Mouse (Mus musculus) limb, embryonic 13.5 days (tissue): Measurements from ENCODE around the gene Thra. TPM values are rescaled to one million over a fixed set of nuclear protein-coding genes. Genes with fewer than 3 reads are reported as not detected.

ENCODE experiments used
- ATAC-seq: fragments of 200-750 bp; cut with Nextera tagmentation; 2 replicates; pipeline ENCODE4 v1.8.0; 2017; ENCODE audit warnings: low read depth, moderate number of reproducible peaks, moderate TSS enrichment; ENCODE audit not compliant: low FRiP score
- H3K27ac ChIP-seq: fragments of 300-500 bp; sonication (generic); 2 replicates; pipeline ENCODE4 v1.5.1; 2015; ENCODE audit warnings: inconsistent platforms, mild to moderate bottlenecking, moderate library complexity
- H3K27me3 ChIP-seq: fragments of 300-500 bp; sonication (generic); 2 replicates; pipeline ENCODE4 v1.6.1; 2015; ENCODE audit warnings: mild to moderate bottlenecking, inconsistent platforms
- H3K36me3 ChIP-seq: fragments of 300-500 bp; sonication (generic); 2 replicates; pipeline ENCODE4 v1.6.1; 2015; ENCODE audit warnings: inconsistent platforms, mild to moderate bottlenecking, moderate library complexity
- H3K4me1 ChIP-seq: fragments of 300-500 bp; sonication (generic); 2 replicates; pipeline ENCODE4 v1.6.1; 2015; ENCODE audit warnings: inconsistent platforms
- H3K4me2 ChIP-seq: fragments of 300-500 bp; sonication (generic); replicated peaks from 2 replicates; pipeline ENCODE4 v1.6.1; 2015; ENCODE audit warnings: inconsistent platforms, mild to moderate bottlenecking, moderate library complexity
- H3K4me3 ChIP-seq: fragments of 300-500 bp; sonication (generic); 2 replicates; pipeline ENCODE4 v1.5.1; 2015; ENCODE audit warnings: moderate library complexity, mild to moderate bottlenecking, inconsistent platforms
- H3K9ac ChIP-seq: fragments of 300-500 bp; sonication (generic); 2 replicates; pipeline ENCODE4 v1.6.1; 2015; ENCODE audit warnings: mild to moderate bottlenecking, inconsistent platforms
- H3K9me3 ChIP-seq: fragments of 300-500 bp; sonication (generic); 2 replicates; pipeline ENCODE4 v1.6.1; 2016; ENCODE audit warnings: inconsistent platforms
- WGBS: fragments of 180-500 bp; shearing (Covaris S2); methylation state at CpG from one replicate; pipeline ENCODE4 v1.1.7; 2015; 5-methylcytosine and 5-hydroxymethylcytosine counted together
- polyA plus RNA-seq: library from polyadenylated mRNA; unstranded; fragments of >200 nt; fragmentation: Nextera tagmentation; extraction: Ambion mirVana; gene quantifications from 2 replicates; pipeline ENCODE4 v1.2.1, GENCODE M21; 2015

Thra gene
- polyA plus RNA-seq, 1 experiment from 2014 or later: 34.3 TPM

- Histone ChIP-seq H3K27ac (no peak overlapping the region), H3K36me3 (peaks cover 78% of the 10 kb centered on the region), H3K9me3 (no peaks in the 10 kb centered on the region), H3K4me3 (no peak overlapping the region), H3K27me3 (no peaks in the 10 kb centered on the region), H3K9ac (no peak overlapping the region), H3K4me2 (no peak overlapping the region), H3K4me1 (peaks cover 28% of the 10 kb centered on the region)
- ATAC-seq: peak; percentile 33; the same call in 1 of the 2 replicates
- WGBS: 69% methylated on average over 17 of the region's 17 CpGs
Observed at GRCm38 (mm10) chr11:98762756-98763501, 22.5 kb downstream of the Thra start.

- no peak overlapping the region for H3K4me2 ChIP-seq
- no peak overlapping the region for H3K27ac ChIP-seq
- H3K36me3 ChIP-seq: peaks cover 77% of the 10 kb centered on the region
- H3K4me3 ChIP-seq: no peak overlapping the region
- H3K9me3 ChIP-seq: no peaks in the 10 kb centered on the region
- peaks cover 34% of the 10 kb centered on the region for H3K4me1 ChIP-seq
- WGBS: 89% methylated on average over 8 of the region's 8 CpGs
- no peak for ATAC-seq
- no peaks in the 10 kb centered on the region for H3K27me3 ChIP-seq
- no peak overlapping the region for H3K9ac ChIP-seq
Observed at GRCm38 (mm10) chr11:98763502-98763861, 23.0 kb downstream of the Thra start.

GRCm38 (mm10) chr11:98764091-98764490 lies 23.7 kb downstream of the Thra start:
- H3K4me2 ChIP-seq: no peak overlapping the region
- no peak overlapping the region for H3K27ac ChIP-seq
- H3K4me3 ChIP-seq: no peak overlapping the region
- 82% methylated on average over 18 of the region's 18 CpGs for WGBS
- no peak overlapping the region for H3K9ac ChIP-seq
- H3K36me3 ChIP-seq: peaks cover 77% of the 10 kb centered on the region
- ATAC-seq: no peak
- H3K9me3 ChIP-seq: no peaks in the 10 kb centered on the region
- peaks cover 36% of the 10 kb centered on the region for H3K4me1 ChIP-seq
- no peaks in the 10 kb centered on the region for H3K27me3 ChIP-seq

- Histone ChIP-seq H3K4me1 (peaks cover 36% of the 10 kb centered on the region), H3K36me3 (peaks cover 78% of the 10 kb centered on the region)
Observed at GRCm38 (mm10) chr11:98764746-98765145, 24.3 kb downstream of the Thra start.

GRCm38 (mm10) chr11:98765421-98766309 lies 25.2 kb downstream of the Thra start:
- Histone ChIP-seq H3K27ac (no peak overlapping the region; the same call in 1 of the 2 replicates), H3K9ac (no peak overlapping the region; the same call in 1 of the 2 replicates), H3K9me3 (no peaks in the 10 kb centered on the region), H3K36me3 (peaks cover 80% of the 10 kb centered on the region), H3K27me3 (no peaks in the 10 kb centered on the region), H3K4me2 (no peak overlapping the region), H3K4me1 (peaks cover 36% of the 10 kb centered on the region), H3K4me3 (no peak overlapping the region)
- 60% methylated on average over 7 of the region's 9 CpGs for WGBS
- ATAC-seq: no peak

More at GRCm38 (mm10) chr11:98764746-98765145, 24.3 kb downstream of the Thra start:
- Histone ChIP-seq H3K4me3 (no peak overlapping the region), H3K27ac (no peak overlapping the region), H3K27me3 (no peaks in the 10 kb centered on the region), H3K9ac (no peak overlapping the region), H3K9me3 (no peaks in the 10 kb centered on the region), H3K4me2 (no peak overlapping the region)
- no peak for ATAC-seq

GRCm38 (mm10) chr11:98766346-98766745 lies 25.9 kb downstream of the Thra start:
- H3K27me3 ChIP-seq: no peaks in the 10 kb centered on the region
- WGBS: 47% methylated on average over 1 of the region's 2 CpGs
- ATAC-seq: no peak
- H3K4me3 ChIP-seq: no peak overlapping the region
- peaks cover 78% of the 10 kb centered on the region for H3K36me3 ChIP-seq
- no peak overlapping the region for H3K4me2 ChIP-seq
- H3K9me3 ChIP-seq: no peaks in the 10 kb centered on the region
- no peak overlapping the region for H3K9ac ChIP-seq
- H3K27ac ChIP-seq: no peak overlapping the region
- peaks cover 36% of the 10 kb centered on the region for H3K4me1 ChIP-seq

GRCm38 (mm10) chr11:98766816-98767215 lies 26.4 kb downstream of the Thra start:
- peaks cover 76% of the 10 kb centered on the region for H3K36me3 ChIP-seq
- H3K27ac ChIP-seq: no peak overlapping the region
- H3K27me3 ChIP-seq: no peaks in the 10 kb centered on the region
- ATAC-seq: no peak
- peaks cover 36% of the 10 kb centered on the region for H3K4me1 ChIP-seq
- H3K4me2 ChIP-seq: no peak overlapping the region
- H3K9ac ChIP-seq: no peak overlapping the region
- no peak overlapping the region for H3K4me3 ChIP-seq
- no peaks in the 10 kb centered on the region for H3K9me3 ChIP-seq
- WGBS: 54% methylated on average over 5 of the region's 5 CpGs

- no peak for ATAC-seq
- WGBS: 21% methylated on average over 8 of the region's 9 CpGs
- Histone ChIP-seq H3K9me3 (no peaks in the 10 kb centered on the region), H3K27me3 (no peaks in the 10 kb centered on the region), H3K4me1 (peaks cover 36% of the 10 kb centered on the region), H3K36me3 (peaks cover 72% of the 10 kb centered on the region), H3K9ac (no peak overlapping the region), H3K4me3 (no peak overlapping the region), H3K4me2 (peak overlapping the region; percentile 16; the same call in 1 of the 2 replicates), H3K27ac (no peak overlapping the region)
Observed at GRCm38 (mm10) chr11:98767276-98767675, 26.8 kb downstream of the Thra start.

GRCm38 (mm10) chr11:98767713-98768112 lies 27.3 kb downstream of the Thra start:
- WGBS: 20% methylated on average over 4 of the region's 4 CpGs
- Histone ChIP-seq H3K4me2 (peak overlapping the region; percentile 45), H3K4me3 (peak overlapping the region; percentile 12; the same call in 1 of the 2 replicates), H3K27me3 (no peaks in the 10 kb centered on the region), H3K9me3 (no peaks in the 10 kb centered on the region), H3K9ac (no peak overlapping the region), H3K4me1 (peaks cover 39% of the 10 kb centered on the region), H3K27ac (no peak overlapping the region), H3K36me3 (peaks cover 67% of the 10 kb centered on the region)
- ATAC-seq: no peak

- H3K4me2 ChIP-seq: peak overlapping the region; percentile 45
- peaks cover 45% of the 10 kb centered on the region for H3K4me1 ChIP-seq
- WGBS: 33% methylated on average over 34 of the region's 39 CpGs
- H3K9me3 ChIP-seq: no peaks in the 10 kb centered on the region
- no peak for ATAC-seq
- H3K9ac ChIP-seq: no peak overlapping the region
- H3K27me3 ChIP-seq: no peaks in the 10 kb centered on the region
- H3K36me3 ChIP-seq: peaks cover 61% of the 10 kb centered on the region
- H3K4me3 ChIP-seq: peak overlapping the region; percentile 12
- no peak overlapping the region for H3K27ac ChIP-seq
Observed at GRCm38 (mm10) chr11:98768127-98769006, 27.9 kb downstream of the Thra start.

- Histone ChIP-seq H3K9ac (no peak overlapping the region), H3K36me3 (peaks cover 52% of the 10 kb centered on the region), H3K4me2 (no peak overlapping the region), H3K9me3 (no peaks in the 10 kb centered on the region), H3K4me1 (peaks cover 52% of the 10 kb centered on the region), H3K27me3 (no peaks in the 10 kb centered on the region), H3K27ac (no peak overlapping the region), H3K4me3 (no peak overlapping the region)
- 89% methylated on average over 25 of the region's 25 CpGs for WGBS
- ATAC-seq: no peak
Observed at GRCm38 (mm10) chr11:98769007-98769954, 28.8 kb downstream of the Thra start.
